Mouse (Mus musculus): Measurements from ENCODE around the gene Bik. TPM values are rescaled to one million over a fixed set of nuclear protein-coding genes. Genes with fewer than 3 reads are reported as not detected.
A peak's percentile ranks its signal among the peaks of the same experiment; 100 is the strongest.

The Bik gene
- polyA plus RNA-seq, 1 experiment from 2014 or later, result not detected

GRCm38 (mm10) chr15:83550137-83550536, 23.5 kb downstream of the Bik start:
- WGBS (ENCODE audit: missing documents), result 95% methylated on average over 2 of the region's 2 CpGs
- Histone ChIP-seq H3K36me3 (ENCODE audit: inconsistent target) (peaks cover 42% of the 10 kb centered on the region; the same call in 1 of the 2 replicates), H3K4me3 (ENCODE audit: inconsistent target) (no peak overlapping the region), H3K79me2 (ENCODE audit: inconsistent target) (no peaks in the 10 kb centered on the region), H3K27ac (no peak overlapping the region)

GRCm38 (mm10) chr15:83553831-83554230, 27.2 kb downstream of the Bik start:
- Histone ChIP-seq H3K4me3 (ENCODE audit: inconsistent target) (no peak overlapping the region), H3K27ac (no peak overlapping the region), H3K36me3 (ENCODE audit: inconsistent target) (peaks cover 20% of the 10 kb centered on the region; the same call in 1 of the 2 replicates), H3K79me2 (ENCODE audit: inconsistent target) (no peaks in the 10 kb centered on the region)

- Histone ChIP-seq H3K27ac (peak overlapping the region; percentile 48), H3K4me3 (ENCODE audit: inconsistent target) (peak overlapping the region; percentile 31), H3K36me3 (ENCODE audit: inconsistent target) (0 out of 2 replicates have a peak, but pooled peaks cover 7% of the 10 kb centered on the region), H3K79me2 (ENCODE audit: inconsistent target) (no peaks in the 10 kb centered on the region)
- 1% methylated on average over 69 of the region's 74 CpGs for WGBS (ENCODE audit: missing documents)
Measured at GRCm38 (mm10) chr15:83555161-83555974, 28.7 kb downstream of the Bik start.

GRCm38 (mm10) chr15:83560941-83561477, 34.3 kb downstream of the Bik start:
- Histone ChIP-seq H3K27ac (peak overlapping the region; percentile 46), H3K79me2 (ENCODE audit: inconsistent target) (peaks cover 35% of the 10 kb centered on the region), H3K4me3 (ENCODE audit: inconsistent target) (no peak overlapping the region), H3K36me3 (ENCODE audit: inconsistent target) (no peaks in the 10 kb centered on the region)
- 6% methylated on average over 5 of the region's 5 CpGs for WGBS (ENCODE audit: missing documents)

GRCm38 (mm10) chr15:83562626-83563270, 36.1 kb downstream of the Bik start:
- Histone ChIP-seq H3K36me3 (ENCODE audit: inconsistent target) (no peaks in the 10 kb centered on the region), H3K4me3 (ENCODE audit: inconsistent target) (peak overlapping the region; percentile 93), H3K27ac (peak overlapping the region; percentile 80), H3K79me2 (ENCODE audit: inconsistent target) (peaks cover 52% of the 10 kb centered on the region)
- WGBS (ENCODE audit: missing documents), result 10% methylated on average over 15 of the region's 15 CpGs

GRCm38 (mm10) chr15:83563327-83563856, 36.7 kb downstream of the Bik start, which contains the start of the genes Tspo and Mcat:
Gene Tspo (plus strand): TSS chr15:83563592.
Gene Mcat (minus strand): TSS chr15:83563787.
- Histone ChIP-seq H3K36me3 (ENCODE audit: inconsistent target) (no peaks in the 10 kb centered on the region), H3K4me3 (ENCODE audit: inconsistent target) (peak within 1 kb of the TSS; percentile 93), H3K27ac (peak within 1 kb of the TSS; percentile 80), H3K79me2 (ENCODE audit: inconsistent target) (peaks cover 58% of the 10 kb centered on the region)
- 1% methylated on average over 28 of the region's 28 CpGs for WGBS (ENCODE audit: missing documents)

- WGBS (ENCODE audit: missing documents), result 2% methylated on average over 27 of the region's 27 CpGs
- peak overlapping the region; percentile 93 for H3K4me3 ChIP-seq (ENCODE audit: inconsistent target)
- H3K79me2 ChIP-seq (ENCODE audit: inconsistent target), result peaks cover 65% of the 10 kb centered on the region
- H3K27ac ChIP-seq, result peak overlapping the region; percentile 80
- no peaks in the 10 kb centered on the region for H3K36me3 ChIP-seq (ENCODE audit: inconsistent target)
Measured at GRCm38 (mm10) chr15:83563857-83564651, 37.4 kb downstream of the Bik start.

GRCm38 (mm10) chr15:83565434-83565833, 38.8 kb downstream of the Bik start:
- H3K4me3 ChIP-seq (ENCODE audit: inconsistent target), result no peak overlapping the region; the same call in 1 of the 2 replicates
- no peaks in the 10 kb centered on the region for H3K36me3 ChIP-seq (ENCODE audit: inconsistent target)
- WGBS (ENCODE audit: missing documents), result 64% methylated on average over 3 of the region's 3 CpGs
- H3K79me2 ChIP-seq (ENCODE audit: inconsistent target), result peaks cover 79% of the 10 kb centered on the region
- H3K27ac ChIP-seq, result peak overlapping the region; percentile 34

- WGBS (ENCODE audit: missing documents), result 57% methylated on average over 5 of the region's 5 CpGs
- H3K79me2 ChIP-seq (ENCODE audit: inconsistent target), result peaks cover 84% of the 10 kb centered on the region
- peak overlapping the region; percentile 34 for H3K27ac ChIP-seq
- no peak overlapping the region for H3K4me3 ChIP-seq (ENCODE audit: inconsistent target)
- 0 out of 2 replicates have a peak, but pooled peaks cover 2% of the 10 kb centered on the region for H3K36me3 ChIP-seq (ENCODE audit: inconsistent target)
Measured at GRCm38 (mm10) chr15:83566006-83566405, 39.3 kb downstream of the Bik start.

GRCm38 (mm10) chr15:83567728-83568127, 41.1 kb downstream of the Bik start:
- Histone ChIP-seq H3K79me2 (ENCODE audit: inconsistent target) (peaks cover 80% of the 10 kb centered on the region), H3K27ac (no peak overlapping the region), H3K4me3 (ENCODE audit: inconsistent target) (no peak overlapping the region), H3K36me3 (ENCODE audit: inconsistent target) (peaks cover 18% of the 10 kb centered on the region)
- WGBS (ENCODE audit: missing documents), result 94% methylated on average over 3 of the region's 3 CpGs

GRCm38 (mm10) chr15:83568544-83568943, 41.9 kb downstream of the Bik start:
- peaks cover 21% of the 10 kb centered on the region for H3K36me3 ChIP-seq (ENCODE audit: inconsistent target)
- 94% methylated on average over 5 of the region's 5 CpGs for WGBS (ENCODE audit: missing documents)
- H3K4me3 ChIP-seq (ENCODE audit: inconsistent target), result no peak overlapping the region
- H3K79me2 ChIP-seq (ENCODE audit: inconsistent target), result peaks cover 79% of the 10 kb centered on the region
- H3K27ac ChIP-seq, result no peak overlapping the region

- peaks cover 68% of the 10 kb centered on the region for H3K79me2 ChIP-seq (ENCODE audit: inconsistent target)
- H3K36me3 ChIP-seq (ENCODE audit: inconsistent target), result peaks cover 32% of the 10 kb centered on the region
- 84% methylated on average over 11 of the region's 11 CpGs for WGBS (ENCODE audit: missing documents)
- no peak overlapping the region for H3K4me3 ChIP-seq (ENCODE audit: inconsistent target)
- H3K27ac ChIP-seq, result no peak overlapping the region
Measured at GRCm38 (mm10) chr15:83569682-83570081, 43.0 kb downstream of the Bik start.

GRCm38 (mm10) chr15:83570641-83571040, 44.0 kb downstream of the Bik start:
- Histone ChIP-seq H3K79me2 (ENCODE audit: inconsistent target) (peaks cover 58% of the 10 kb centered on the region), H3K4me3 (ENCODE audit: inconsistent target) (no peak overlapping the region), H3K27ac (no peak overlapping the region), H3K36me3 (ENCODE audit: inconsistent target) (peaks cover 42% of the 10 kb centered on the region)
- WGBS (ENCODE audit: missing documents), result 69% methylated on average over 2 of the region's 2 CpGs

GRCm38 (mm10) chr15:83571636-83572035, 45.0 kb downstream of the Bik start:
- 86% methylated on average over 5 of the region's 5 CpGs for WGBS (ENCODE audit: missing documents)
- H3K27ac ChIP-seq, result no peak overlapping the region
- H3K79me2 ChIP-seq (ENCODE audit: inconsistent target), result peaks cover 48% of the 10 kb centered on the region
- H3K4me3 ChIP-seq (ENCODE audit: inconsistent target), result no peak overlapping the region
- H3K36me3 ChIP-seq (ENCODE audit: inconsistent target), result peaks cover 49% of the 10 kb centered on the region

Measured in macrophage (primary cell).